Mouse (Mus musculus) heart, adult 11 months (tissue): ENCODE results near the gene Rora.

Experiments
- DNase-seq: peaks from one replicate; pipeline ENCODE4 v3.0.0; 2022

The Rora gene

GRCm38 (mm10) chr9:69296418-69296817 lies 642.8 kb downstream of the Rora start:
- DNase-seq, result peak; percentile 92

- peak; percentile 55 for DNase-seq
Observed at GRCm38 (mm10) chr9:69297766-69298375, 644.3 kb downstream of the Rora start.

- peak; percentile 88 for DNase-seq
Observed at GRCm38 (mm10) chr9:69298566-69299335, 645.2 kb downstream of the Rora start.

GRCm38 (mm10) chr9:69299484-69299883 lies 645.9 kb downstream of the Rora start:
- DNase-seq, result peak; percentile 88

GRCm38 (mm10) chr9:69300296-69300695 lies 646.7 kb downstream of the Rora start:
- DNase-seq, result peak; percentile 84

GRCm38 (mm10) chr9:69301445-69301844 lies 647.9 kb downstream of the Rora start:
- DNase-seq, result peak; percentile 96

GRCm38 (mm10) chr9:69301955-69302354 lies 648.4 kb downstream of the Rora start:
- peak; percentile 57 for DNase-seq

GRCm38 (mm10) chr9:69302846-69303245 lies 649.3 kb downstream of the Rora start:
- DNase-seq, result peak; percentile 70

GRCm38 (mm10) chr9:69303346-69303944 lies 649.9 kb downstream of the Rora start:
- peak; percentile 82 for DNase-seq

GRCm38 (mm10) chr9:69303962-69304361 lies 650.4 kb downstream of the Rora start:
- DNase-seq, result peak; percentile 76

GRCm38 (mm10) chr9:69304492-69304891 lies 650.9 kb downstream of the Rora start:
- peak; percentile 89 for DNase-seq

- DNase-seq, result no peak
Observed at GRCm38 (mm10) chr9:69304991-69305390, 651.4 kb downstream of the Rora start.

GRCm38 (mm10) chr9:69306734-69307528 lies 653.3 kb downstream of the Rora start:
- peak; percentile 91 for DNase-seq

- DNase-seq, result no peak
Observed at GRCm38 (mm10) chr9:69307974-69308373, 654.4 kb downstream of the Rora start.

GRCm38 (mm10) chr9:69310524-69310923 lies 656.9 kb downstream of the Rora start:
- no peak for DNase-seq

GRCm38 (mm10) chr9:69313297-69313696 lies 659.7 kb downstream of the Rora start:
- DNase-seq, result no peak

GRCm38 (mm10) chr9:69314451-69315210 lies 661.0 kb downstream of the Rora start:
- DNase-seq, result peak; percentile 92

GRCm38 (mm10) chr9:69317527-69318115 lies 664.0 kb downstream of the Rora start:
- DNase-seq, result no peak

- DNase-seq, result no peak
Observed at GRCm38 (mm10) chr9:69319434-69319833, 665.8 kb downstream of the Rora start.

- no peak for DNase-seq
Observed at GRCm38 (mm10) chr9:69319913-69320634, 666.5 kb downstream of the Rora start.

GRCm38 (mm10) chr9:69320635-69321027 lies 667.0 kb downstream of the Rora start:
- no peak for DNase-seq
